Mouse (Mus musculus): ENCODE measurements around the gene Isy1.

Gene Isy1

DNA sequence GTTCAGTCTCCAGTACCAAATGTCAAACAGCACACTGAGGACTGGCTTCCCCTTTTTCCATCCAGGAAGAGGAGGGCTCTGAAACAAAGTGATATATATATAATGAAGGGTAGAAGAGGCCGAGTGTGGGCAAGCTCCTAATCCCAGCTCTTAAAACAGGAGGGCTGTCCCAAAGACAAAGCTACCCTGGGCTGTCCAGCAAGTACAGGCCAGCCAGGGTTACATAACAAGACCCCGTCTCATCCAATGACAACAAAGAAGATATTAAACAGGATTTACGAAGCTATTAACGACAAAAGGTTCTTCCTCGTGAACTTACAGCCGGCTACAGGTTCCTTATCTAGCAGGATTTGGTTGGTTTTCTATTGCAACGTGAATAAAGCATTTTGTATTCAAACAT is 33.7 kb downstream of the Isy1 start:
- in situ Hi-C loops (cut with MboI, MseI), result loop anchor here in 1 of 2 experiments (5.0 kb wide), 1 partner anchor 248 kb away; no protein-coding TSS in a partner anchor

DNA sequence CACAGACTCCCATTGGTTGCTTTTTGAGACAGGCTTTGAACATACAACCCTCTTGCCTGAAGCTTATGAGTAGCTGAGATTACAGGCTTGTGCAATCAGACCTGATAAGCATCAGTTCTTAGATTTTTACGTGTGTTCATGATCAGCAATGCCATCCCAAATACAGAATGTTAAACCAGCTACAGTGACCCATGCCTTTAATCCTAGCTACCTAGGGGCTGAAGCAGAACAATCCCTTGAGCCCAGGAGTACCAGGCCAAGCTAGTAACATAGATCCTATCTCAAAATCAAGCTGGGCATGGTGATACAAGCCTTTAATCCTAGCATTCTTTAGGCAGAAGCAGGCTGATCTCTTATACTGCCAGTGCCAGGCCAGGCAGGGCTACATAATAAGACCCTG is 34.6 kb downstream of the Isy1 start:
- in situ Hi-C loops (cut with MboI, MseI), result loop anchor here in 1 of 2 experiments (5.0 kb wide), 1 partner anchor 247 kb away; no protein-coding TSS in a partner anchor

DNA sequence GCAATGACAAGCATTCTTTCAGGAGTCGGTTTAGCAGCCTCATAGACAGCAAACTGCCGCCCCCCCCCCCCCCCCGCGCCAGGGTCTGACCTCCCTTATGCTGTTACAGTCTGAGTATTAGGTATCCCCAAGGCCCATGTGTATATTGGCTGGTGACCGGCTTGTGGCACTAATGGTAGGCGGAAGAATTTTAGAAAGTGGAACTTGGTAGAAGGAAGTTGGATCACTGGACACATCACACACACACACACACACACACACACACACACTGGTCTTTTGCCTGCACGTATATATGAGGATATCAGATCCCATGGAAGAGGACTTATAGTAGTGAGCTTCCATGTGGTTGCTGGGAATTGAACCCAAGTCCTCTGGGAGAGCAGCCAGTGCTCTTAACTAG is 36.1 kb downstream of the Isy1 start:
- in situ Hi-C loops (cut with MboI, MseI), result loop anchor here in 1 of 2 experiments (5.0 kb wide), 1 partner anchor 245 kb away; no protein-coding TSS in a partner anchor

DNA sequence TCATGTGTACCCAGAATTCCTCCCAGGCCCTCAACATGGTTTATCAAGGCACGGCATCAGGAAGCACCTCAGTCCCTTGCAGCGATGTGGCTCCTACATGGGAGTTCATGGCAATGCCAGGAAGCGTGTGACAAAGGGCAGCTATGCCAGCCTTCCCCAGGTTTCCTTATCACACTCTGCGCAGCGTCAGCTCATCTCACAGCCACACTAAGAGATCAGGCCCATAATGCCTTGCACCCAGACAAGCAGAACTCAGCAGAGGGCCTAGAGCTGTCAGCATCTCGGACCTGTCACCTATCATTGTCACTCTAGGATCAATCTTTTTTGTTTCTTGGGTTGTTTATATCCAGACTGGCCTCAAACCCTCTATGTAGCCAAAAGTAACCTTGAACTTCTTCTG is 39.0 kb downstream of the Isy1 start:
- in situ Hi-C loops (cut with MboI, MseI), result no loop called here

DNA sequence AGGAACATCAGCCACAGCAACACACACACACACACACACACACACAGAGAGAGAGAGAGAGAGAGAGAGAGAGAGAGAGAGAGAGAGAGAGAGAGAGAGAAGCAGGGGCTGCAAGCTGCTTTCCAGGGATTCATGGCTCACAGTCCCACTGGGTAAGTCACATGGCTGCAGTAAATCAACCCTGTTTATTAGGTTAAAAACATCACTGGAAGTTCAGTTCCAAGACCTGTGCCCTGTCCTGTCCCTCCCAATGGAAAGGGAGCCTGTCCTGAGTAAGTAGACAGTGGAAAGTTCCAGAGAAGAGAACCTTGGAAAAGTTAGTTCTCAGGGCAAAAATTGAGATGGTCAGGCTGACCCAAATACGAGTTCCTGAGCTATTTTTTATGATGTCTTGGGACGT is 41.3 kb downstream of the Isy1 start:
- in situ Hi-C loops (cut with MboI, MseI), result no loop called here

DNA sequence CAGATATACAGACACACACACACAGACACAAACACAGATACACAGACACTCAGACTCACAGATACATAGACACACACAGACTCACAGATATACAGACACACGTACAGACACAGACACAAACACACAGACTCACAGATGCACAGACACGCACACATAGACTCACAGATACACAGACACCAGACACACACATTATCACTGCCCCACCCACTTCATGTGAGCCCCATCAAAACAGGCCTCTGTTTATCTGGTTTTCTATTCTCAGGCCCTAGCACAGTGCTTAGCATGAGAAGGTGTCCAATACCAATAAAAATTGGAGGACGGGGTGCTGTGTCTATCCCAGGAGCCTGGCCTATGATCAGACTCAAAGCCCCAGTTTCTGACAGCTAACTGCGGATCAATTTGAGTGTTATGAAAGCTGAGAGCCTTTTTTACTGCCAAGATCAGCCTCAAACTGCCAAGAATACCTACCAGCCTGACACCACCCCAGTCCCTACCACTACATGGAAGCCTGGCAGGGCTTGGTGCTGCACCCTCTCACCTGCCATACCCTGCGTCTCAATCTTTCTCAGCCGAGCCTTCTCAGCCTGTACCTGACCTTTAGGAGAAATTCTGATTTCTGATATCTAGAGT is 42.2 kb downstream of the Isy1 start:
- in situ Hi-C loops (cut with MboI, MseI), result no loop called here

DNA sequence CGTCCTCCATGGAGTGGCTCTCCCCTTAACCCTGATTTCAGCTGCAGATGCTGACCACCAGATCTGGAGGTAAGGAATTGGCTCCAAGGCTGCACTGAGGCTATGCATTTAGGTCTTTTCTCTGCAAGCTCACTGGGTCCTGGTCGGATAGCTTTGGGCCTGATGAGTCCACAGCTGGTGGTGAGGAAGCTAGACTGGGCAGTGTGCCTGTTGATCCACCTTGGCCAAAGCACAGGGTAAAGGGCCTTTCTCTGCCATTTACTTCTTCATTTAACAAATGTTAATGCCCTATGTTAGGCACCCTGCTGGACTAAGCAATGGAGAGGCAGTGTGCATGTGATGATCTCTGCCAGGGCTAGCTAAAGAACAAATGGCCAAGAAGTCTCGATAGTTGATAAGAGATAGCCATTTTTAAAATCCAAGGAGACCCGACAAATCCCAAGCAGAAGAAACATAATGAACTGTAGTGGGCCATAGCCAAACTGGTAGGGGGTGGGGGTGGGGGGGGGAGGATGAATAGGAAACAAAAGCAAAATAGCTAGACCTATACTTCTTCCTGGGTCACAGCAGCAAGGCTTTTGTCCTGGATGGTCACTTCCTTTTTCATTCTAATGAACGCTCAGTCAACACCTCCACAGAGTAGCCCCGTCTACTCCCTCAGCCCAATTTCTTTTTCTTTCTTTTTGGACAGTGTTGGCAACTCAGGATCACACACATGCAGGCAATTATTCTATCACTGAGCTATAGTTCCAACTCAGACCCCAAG is 43.0 kb downstream of the Isy1 start:
- in situ Hi-C loops (cut with MboI, MseI), result no loop called here

DNA sequence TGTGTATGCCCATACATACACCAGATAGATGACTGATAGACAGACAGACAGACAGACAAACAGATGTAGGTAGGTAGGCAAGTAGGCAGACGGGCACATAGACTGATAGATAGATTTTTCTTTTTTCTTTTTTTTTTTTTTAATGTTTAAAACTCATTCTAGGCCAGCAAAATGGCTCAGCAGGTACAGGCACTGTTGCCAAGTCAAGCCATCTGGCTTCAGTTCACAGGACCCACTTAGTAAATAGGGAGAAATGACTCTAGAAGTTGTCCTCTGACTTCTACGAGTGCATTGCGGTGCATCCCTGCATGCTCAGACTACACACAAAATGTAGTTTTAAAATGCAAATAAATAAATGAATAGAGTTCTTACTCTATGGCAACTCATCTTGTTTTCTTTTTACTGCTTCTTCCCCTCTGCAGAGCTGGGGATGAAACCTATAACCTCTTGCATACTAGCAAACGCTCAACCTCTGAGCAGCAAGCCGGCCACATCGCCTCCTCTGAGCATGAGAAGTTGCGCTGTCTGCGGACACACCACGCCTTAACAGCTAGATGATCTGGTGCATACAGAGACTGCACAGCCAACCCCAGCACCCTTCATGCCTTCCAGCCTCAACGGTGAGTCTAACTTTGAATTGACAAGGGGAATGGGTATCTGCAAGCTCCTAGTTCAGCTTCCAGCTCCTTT is 44.6 kb downstream of the Isy1 start:
- in situ Hi-C loops (cut with MboI, MseI), result no loop called here

DNA sequence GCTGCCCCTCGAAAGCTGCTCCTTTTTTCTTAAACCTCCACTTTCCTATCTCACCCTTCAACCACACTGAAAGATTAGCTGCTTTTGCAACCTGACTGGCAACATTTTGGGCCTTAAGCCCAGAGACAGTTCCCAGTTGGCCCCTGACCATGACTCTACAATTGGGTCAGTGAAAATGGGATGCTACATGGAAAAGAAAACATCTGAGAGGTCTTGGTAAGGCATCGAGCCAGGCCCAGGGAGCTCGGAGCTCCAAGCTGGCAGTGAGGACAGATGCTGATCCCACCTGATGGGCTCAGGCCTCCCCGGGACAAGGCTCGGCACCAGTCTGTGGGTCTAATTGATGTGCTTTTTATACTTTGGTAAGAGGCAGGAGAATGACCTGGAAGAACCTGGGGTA is 46.8 kb downstream of the Isy1 start:
- in situ Hi-C loops (cut with MboI, MseI), result no loop called here

DNA sequence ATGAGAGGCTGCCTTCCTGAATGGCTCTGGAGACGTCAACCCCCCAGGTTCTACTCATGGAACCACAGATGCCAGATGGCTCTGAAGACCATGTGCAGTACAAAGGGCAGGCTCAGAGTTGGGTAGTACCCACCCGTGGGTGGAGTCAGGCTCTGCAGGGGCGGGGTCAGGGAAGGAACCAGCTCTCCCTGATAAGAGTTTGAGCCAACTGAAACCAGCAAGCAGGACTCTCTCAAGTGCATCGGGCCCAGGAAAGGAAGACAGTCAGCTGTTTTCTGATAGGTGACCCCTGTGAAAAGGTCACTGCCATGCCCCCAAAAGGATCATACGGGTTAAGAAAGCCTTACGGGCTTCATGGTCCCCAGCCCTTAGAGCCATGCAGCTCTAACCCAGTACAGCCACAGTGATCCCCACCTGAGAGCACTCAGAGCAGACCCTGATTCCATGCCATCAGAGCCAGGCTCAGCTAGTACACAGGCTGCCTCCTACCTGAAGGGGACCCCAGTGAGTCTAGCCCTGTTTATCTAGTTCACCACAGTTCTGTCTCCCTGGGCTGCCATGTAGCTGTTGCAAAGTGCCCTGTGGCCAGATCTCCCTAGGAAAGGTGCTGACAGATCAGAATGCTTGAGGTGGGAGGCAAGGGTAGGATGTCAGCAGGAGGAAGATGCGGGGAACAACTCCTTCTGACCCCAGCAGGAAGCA is 47.7 kb downstream of the Isy1 start:
- in situ Hi-C loops (cut with MboI, MseI), result no loop called here

DNA sequence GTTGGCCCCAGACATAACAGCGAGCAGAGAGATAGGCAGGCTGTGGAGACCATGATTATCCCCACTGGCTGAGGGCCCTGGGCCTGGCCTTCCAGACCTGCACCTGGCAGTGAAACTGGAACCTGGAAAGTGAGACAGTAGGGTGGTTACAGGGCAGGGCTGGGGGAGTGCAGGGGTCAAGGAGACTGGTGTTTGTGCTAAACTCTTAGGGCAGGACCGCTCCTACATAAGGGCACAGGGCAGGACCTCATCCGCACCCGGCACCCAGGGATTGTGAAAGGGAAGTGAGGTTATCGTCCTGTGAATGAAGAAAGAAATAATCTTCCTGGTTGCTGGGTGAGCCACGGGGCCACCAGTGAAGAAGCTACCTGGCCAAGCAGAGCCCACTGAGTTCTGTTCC is 48.8 kb downstream of the Isy1 start:
- in situ Hi-C loops (cut with MboI, MseI), result no loop called here

DNA sequence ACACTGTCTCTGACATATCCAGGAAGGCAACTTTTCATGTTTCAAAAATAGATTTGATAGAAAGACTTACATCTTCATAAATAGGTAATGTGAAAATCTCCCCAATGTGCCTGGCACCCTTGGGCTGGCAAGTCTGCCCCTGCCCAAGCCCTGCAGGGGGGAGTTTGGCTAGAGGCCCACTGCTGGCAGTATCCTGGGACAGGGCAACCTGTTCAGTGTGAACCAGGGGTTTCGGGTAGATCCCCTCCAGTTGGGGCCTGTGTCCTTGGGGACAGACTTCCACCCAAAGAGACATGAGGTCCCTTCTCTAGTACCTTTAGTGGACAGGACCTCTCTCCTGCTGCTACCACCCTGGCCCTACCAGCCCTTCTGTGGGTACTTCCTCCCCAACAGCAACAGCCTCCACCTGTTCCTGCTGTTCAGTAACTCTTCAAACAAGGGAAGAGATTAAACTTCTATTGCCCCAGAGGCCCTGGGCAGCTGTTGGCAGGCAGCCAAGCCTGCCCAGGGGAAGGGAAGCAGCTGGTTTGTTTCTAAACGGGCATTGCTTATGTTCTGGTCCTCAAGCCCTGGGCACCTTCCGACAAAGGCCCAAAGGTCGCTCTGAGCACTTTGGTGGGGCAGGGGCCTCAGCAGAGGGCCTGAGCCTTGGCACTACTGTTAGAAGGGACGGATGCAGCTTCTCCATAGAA is 49.6 kb downstream of the Isy1 start:
- in situ Hi-C loops (cut with MboI, MseI), result no loop called here

DNA sequence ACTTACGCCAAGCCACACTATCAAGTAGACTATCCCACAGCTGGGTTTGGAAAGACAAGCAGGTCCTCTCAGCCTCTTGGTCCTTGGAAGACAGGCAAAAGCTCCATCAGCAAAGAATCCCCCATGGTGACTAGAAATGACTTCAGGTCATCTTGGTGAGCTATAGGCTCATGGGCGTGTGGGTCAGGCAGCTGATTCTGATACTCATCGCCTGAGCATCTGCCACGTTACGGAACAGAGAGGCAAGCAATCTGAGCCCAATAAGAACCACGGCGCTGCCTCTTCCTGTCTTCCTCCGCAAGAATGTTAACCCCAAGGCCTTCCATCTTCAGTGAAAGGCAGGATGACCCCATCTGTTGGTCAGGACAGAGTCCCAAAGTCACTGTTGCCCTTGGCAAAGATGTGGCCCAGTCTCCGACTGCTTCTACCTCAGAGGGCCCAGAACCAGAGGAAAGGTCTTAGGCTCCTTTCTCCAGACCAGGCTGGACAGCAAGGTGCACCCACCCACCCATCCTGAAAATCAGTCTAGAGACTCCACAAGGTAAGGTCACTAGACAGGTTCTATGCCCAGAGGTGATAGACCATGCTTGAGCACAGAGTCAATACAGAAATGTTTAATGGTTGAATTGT is 50.2 kb downstream of the Isy1 start:
- in situ Hi-C loops (cut with MboI, MseI), result no loop called here

DNA sequence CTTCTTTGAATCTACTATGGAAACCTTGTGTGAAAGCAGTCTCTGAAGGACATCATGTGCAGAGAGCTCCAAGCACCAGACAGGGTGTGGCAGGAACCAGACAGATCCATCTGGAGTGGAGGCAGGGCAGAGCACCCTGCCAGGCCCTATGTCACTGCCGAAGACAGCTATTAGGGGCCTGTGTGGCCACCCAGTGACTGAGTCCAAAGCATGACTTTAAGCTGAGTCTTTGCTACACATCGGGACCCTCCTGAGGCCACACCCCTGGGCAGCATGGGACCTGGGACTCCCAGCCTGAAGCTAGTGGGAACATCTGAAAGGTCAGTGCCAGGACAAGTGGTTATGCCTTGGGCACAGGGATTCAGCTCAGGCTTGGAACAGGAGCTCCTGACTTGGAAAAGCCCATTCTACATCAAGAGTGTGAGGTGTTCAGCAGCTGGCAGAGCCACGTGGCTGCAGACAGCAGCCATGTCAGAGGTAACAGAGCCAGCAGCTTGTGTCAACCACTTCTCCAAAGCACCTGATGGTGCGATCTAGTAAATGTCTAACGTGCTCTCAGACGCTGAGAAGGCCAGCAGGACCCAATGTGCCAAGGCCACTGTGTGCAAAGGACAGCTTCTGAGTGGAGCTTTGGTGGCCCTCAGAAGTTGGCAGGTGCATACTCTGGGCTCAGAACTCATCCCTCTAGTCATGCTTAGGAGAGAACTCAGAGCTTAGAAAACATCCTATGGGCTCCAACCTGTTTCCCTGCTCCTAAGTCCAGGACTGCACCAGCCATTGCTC is 51.3 kb downstream of the Isy1 start:
- in situ Hi-C loops (cut with MboI, MseI), result no loop called here

DNA sequence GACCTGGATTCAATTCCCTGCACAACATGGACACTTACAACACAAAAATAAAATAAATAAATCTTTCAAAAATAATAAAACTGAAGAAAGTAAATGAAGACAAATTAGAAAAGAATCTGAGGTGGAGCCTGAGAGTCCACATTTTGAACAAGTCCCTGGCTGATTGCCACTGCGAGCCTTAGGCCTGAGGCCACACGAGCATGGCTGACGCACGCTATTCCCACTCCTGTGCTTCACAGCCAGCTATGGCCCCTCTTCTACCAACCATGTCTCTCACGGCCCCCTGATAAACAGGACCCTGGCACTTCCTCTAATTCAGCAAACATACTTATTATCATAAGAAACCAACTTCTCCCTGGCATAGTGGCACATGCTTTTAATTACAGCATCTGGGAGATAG is 52.0 kb downstream of the Isy1 start:
- in situ Hi-C loops (cut with MboI, MseI), result no loop called here

DNA sequence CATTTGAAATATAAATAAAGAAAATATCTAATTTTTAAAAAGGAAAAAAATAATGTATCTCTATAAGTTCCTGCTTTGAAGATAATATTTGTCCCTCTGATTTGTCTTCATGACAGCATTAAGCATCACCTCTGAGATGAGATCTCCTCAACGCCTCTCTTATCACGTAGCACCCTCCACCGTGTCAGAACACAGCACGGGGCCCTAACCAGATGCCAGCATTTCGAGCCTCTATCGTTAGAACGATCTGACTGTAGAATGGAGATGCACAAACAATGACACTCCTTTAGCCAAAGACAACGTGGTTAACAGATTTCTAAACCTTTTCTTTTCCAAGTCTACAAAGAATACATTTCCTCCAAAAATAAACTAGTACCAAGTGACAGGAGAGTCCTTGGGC is 54.6 kb downstream of the Isy1 start:
- in situ Hi-C loops (cut with MboI, MseI), result no loop called here

DNA sequence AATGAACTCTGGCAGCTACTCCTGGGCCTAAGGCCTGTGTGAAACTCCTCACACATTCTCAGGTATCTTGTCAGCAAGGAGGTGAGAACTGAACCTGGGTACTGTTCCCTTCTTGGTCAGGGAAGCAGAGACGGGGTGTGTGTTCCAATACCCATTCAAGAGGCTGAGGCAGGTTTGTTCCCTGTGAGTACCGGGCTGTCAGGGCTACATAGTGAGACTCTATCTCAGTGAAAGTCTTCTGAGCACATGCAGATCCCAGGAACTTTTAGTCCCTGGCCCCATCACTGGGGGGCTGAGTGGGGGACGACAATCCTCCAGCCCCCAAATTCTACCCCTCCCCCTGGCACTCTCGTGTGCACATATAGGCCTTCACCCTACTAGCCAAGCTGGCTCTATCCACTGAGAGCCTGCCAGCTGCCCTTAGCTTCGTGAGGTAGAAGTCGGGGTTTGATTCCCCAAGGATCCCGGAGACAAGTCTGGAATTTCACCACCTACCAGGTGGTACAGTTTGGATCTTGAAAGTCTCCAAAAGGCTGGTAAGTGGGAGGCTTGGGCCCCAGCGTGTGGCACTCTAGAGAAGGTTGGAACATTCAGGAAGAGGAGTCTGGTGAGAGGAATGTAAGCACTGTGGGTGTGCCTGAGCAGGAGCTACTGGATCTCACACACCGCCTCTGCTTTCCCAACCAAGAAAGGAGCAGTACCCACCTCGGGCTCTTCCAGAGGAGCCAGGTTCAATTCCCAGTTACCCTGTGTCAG is 57.9 kb downstream of the Isy1 start:
- in situ Hi-C loops (cut with MboI, MseI), result no loop called here

DNA sequence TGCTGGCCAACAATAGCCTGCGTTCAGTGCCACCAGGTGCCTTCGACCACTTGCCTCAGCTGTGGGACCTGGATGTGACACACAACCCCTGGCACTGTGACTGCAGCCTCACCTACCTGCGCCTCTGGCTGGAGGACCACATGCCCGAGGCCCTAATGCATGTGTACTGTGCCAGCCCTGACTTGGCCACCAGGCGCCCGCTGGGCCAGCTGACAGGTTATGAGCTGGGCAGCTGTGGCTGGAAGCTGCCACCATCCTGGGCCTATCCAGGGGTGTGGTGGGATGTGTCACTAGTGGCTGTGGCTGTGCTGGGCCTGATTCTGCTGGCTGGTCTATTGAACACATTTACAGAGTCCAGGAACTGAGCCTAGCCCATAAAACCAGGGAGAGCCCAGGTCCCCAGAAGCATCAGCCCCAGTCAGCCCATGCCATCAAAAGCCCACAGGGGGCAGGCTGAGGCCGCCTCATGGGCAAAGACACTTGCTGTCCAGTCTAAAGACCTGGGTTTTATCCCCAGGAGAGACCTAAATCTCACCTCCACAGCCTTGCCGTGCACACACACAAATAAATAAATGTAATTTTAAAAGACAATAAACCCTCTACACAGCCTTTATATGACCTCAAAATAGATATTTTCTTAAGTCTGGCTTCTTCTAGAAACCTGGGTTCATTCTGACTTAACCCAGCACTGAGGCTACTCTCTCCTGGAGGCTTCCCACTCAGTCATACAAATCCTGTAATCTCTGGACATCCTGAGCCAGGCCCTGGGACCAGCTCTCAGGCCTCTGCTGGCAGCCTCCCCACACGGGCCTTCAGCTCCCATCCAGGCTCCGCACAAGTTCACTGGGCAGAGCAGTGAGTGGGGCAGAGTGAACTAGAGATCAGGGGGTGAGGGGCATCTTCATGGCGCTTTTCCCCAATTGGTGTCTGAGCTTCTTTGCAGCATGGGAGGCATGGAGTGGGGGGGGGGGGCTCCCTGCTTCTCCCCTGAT is 59.1 kb downstream of the Isy1 start:
- in situ Hi-C loops (cut with MboI, MseI), result no loop called here

Measured in T-helper 17 cell (primary cell).